Mouse (Mus musculus) heart, adult 2 months (tissue): ENCODE measurements around the gene Cycs.

ENCODE experiments used
- CTCF ChIP-seq: fragments of 200-600 bp; IDR thresholded peaks from 2 replicates; pipeline ENCODE4 v1.8.1; 2022; ENCODE audit warnings: antibody characterized with exemption, mild to moderate bottlenecking, moderate library complexity
- POLR2A ChIP-seq: fragments of 200-500 bp; IDR thresholded peaks from 2 replicates; pipeline ENCODE4 v1.6.1; 2011; ENCODE audit warnings: mild to moderate bottlenecking, low read depth, low read length, control low read depth; ENCODE audit not compliant: insufficient read depth

DNA sequence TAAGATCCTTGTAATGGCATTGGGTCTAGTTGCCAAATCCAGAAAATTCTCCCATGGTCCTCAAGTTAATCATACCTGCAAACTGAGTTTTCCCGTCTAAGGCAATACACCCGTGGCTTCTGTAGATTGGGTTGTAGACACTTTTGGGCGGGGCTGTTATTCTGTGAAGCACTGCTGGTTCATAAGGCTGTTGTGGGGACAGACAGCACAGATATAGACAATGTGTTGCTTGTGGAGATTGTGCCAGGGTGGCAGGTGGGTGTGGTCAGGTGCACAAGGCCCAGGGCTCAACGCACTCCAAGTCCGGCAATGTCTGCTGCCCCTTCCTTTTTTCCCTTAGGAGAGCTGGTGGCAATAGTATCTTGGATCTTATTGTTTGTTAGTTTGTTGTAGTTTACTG is 48.0 kb downstream of the Cycs start:
- TF ChIP-seq CTCF: no peak
- TF ChIP-seq POLR2A: no peak
